Mouse (Mus musculus) layer of hippocampus, adult 2 months (tissue): ENCODE data around the gene Rims3. TPM values are rescaled to one million over a fixed set of nuclear protein-coding genes. Genes with fewer than 3 reads are reported as not detected.

Experiments
- DNase-seq, 2 experiments: peaks; one replicate each; pipeline ENCODE4 v3.0.0; 2022; ENCODE audit warnings: low spot score in 2 of 2
- H3K27ac ChIP-seq: fragments of 200-600 bp; 2 replicates; pipeline ENCODE4 v1.8.1; 2022
- H3K4me3 ChIP-seq: fragments of 200-600 bp; 2 replicates; pipeline ENCODE4 v1.8.1; 2022; ENCODE audit warnings: mild to moderate bottlenecking
- CTCF ChIP-seq: fragments of 200-600 bp; conservative IDR thresholded peaks from 2 replicates; pipeline ENCODE4 v1.8.1; 2022; ENCODE audit warnings: antibody characterized with exemption, mild to moderate bottlenecking, moderate library complexity
- total RNA-seq, 2 experiments: library from RNA; stranded (reverse); gene quantifications; 2 replicates each; pipeline ENCODE4 v1.2.3; 2021

Gene Rims3
- total RNA-seq, 2 experiments from 2014 or later: 25.9 to 30.0 TPM

- H3K27ac ChIP-seq: peak overlapping the region; percentile 100
- peak; percentile 95 to 98 for DNase-seq
- peak overlapping the region; percentile 72 for H3K4me3 ChIP-seq
- TF ChIP-seq CTCF: no peak
These were observed 28.9 kb upstream of the Rims3 start for GRCm38 (mm10) chr4:120825577-120826326.

DNA sequence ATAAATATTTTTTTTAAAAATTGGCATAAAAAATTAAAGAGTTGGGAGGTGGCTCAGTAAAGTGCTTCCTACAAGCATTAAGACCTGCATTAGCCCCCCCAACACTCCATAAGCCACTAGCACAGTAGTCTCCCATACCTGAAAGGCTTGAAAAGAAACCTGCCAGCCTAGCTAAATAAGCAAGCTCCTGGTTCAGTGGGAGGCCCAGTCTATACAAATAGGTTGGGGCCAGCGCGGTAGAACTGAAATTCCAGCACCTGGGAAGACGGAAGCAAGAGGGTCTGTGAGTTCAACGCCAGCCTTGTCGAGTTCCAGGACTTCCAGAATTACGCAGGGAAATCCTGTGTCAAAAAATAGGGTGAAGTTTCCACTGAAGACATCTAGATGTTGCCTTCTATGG is 28.2 kb upstream of the Rims3 start:
- Histone ChIP-seq H3K27ac (no peak overlapping the region; the same call in 1 of the 2 replicates), H3K4me3 (no peak overlapping the region)
- no peak for TF ChIP-seq CTCF
- no peak for DNase-seq

GRCm38 (mm10) chr4:120830767-120831166 is 23.8 kb upstream of the Rims3 start:
- H3K27ac ChIP-seq: no peak overlapping the region
- TF ChIP-seq CTCF: no peak
- no peak overlapping the region for H3K4me3 ChIP-seq
- DNase-seq: peak in 1 of 2 experiments; percentile 55

- no peak for TF ChIP-seq CTCF
- no peak within 1 kb of the TSS for H3K27ac ChIP-seq
- DNase-seq: no peak
These were observed 23.1 kb upstream of the Rims3 start, which contains the start of gene Nfyc for GRCm38 (mm10) chr4:120831472-120831871. Gene Nfyc (minus strand): TSS chr4:120831572.

GRCm38 (mm10) chr4:120841342-120841741 is 13.3 kb upstream of the Rims3 start:
- Histone ChIP-seq H3K27ac (no peak overlapping the region), H3K4me3 (no peak overlapping the region)
- DNase-seq: no peak
- TF ChIP-seq CTCF: no peak

More at GRCm38 (mm10) chr4:120831472-120831871, 23.1 kb upstream of the Rims3 start, which contains the start of gene Nfyc:
- H3K4me3 ChIP-seq: no peak within 1 kb of the TSS

- H3K4me3 ChIP-seq: no peak overlapping the region
- no peak for TF ChIP-seq CTCF
- no peak overlapping the region for H3K27ac ChIP-seq
- no peak for DNase-seq
These were observed 10.1 kb upstream of the Rims3 start for GRCm38 (mm10) chr4:120844423-120845082.

GRCm38 (mm10) chr4:120845098-120845497 is 9.5 kb upstream of the Rims3 start:
- Histone ChIP-seq H3K4me3 (no peak overlapping the region), H3K27ac (no peak overlapping the region)
- no peak for DNase-seq
- 0 out of 2 replicates have a peak, but pooled peaks have one; percentile 3 for TF ChIP-seq CTCF

GRCm38 (mm10) chr4:120848909-120849308 is 5.7 kb upstream of the Rims3 start:
- TF ChIP-seq CTCF: no peak

GRCm38 (mm10) chr4:120849451-120849850 is 5.2 kb upstream of the Rims3 start:
- no peak for DNase-seq
- no peak for TF ChIP-seq CTCF
- no peak overlapping the region for H3K4me3 ChIP-seq
- no peak overlapping the region for H3K27ac ChIP-seq

More at GRCm38 (mm10) chr4:120848909-120849308, 5.7 kb upstream of the Rims3 start:
- Histone ChIP-seq H3K27ac (no peak overlapping the region), H3K4me3 (no peak overlapping the region)
- no peak for DNase-seq

DNA sequence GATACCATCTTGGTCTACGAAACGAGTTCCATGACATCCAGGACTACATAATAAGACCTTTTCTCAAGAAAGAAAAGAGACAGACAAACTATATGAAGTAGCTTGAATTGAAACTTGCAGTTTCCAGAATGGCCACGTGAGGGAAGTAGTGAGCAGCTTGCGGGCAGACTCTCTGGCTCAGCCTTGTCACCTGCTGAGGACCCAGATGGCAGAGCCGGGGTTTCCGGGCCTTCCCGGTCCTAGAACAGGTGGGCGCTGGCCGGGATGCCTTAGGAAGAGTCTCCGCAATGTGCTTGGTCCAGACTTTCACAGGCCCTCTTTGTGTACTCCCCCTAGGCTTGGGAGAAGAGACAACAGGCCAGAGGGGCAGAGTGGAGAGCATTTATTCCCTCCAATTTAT is 3.7 kb upstream of the Rims3 start:
- peak; percentile 30 to 77 for DNase-seq
- Histone ChIP-seq H3K27ac (no peak overlapping the region), H3K4me3 (no peak overlapping the region)
- peak; percentile 97 for TF ChIP-seq CTCF

GRCm38 (mm10) chr4:120855360-120856060 is 894 bp downstream of the Rims3 start:
- Histone ChIP-seq H3K27ac (no peak overlapping the region), H3K4me3 (peak overlapping the region; percentile 56; the same call in 1 of the 2 replicates)
- no peak for TF ChIP-seq CTCF
- DNase-seq: no peak

GRCm38 (mm10) chr4:120856376-120856775 is 1.8 kb downstream of the Rims3 start:
- no peak for DNase-seq
- Histone ChIP-seq H3K4me3 (no peak overlapping the region), H3K27ac (no peak overlapping the region)
- no peak for TF ChIP-seq CTCF

DNA sequence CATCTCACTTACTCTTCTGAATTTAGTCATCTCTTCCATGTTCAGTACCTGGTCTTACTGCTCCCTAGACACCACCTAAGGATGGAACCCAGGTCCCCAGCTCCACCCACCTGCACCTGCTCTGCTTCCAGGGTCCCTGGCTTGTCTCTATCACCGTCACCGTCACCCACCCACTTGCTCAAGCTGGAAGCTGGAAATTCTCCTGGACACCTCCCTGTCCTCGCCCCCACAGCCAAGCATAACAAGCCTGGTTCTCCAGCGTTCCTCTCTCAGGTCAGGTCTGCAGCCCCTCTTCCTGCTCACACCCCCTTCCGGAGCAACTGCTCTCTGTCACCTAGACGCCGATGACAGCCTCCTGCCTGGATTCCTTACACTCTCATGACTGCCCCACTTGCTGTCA is 5.2 kb downstream of the Rims3 start:
- DNase-seq: no peak
- H3K27ac ChIP-seq: no peak overlapping the region
- no peak for TF ChIP-seq CTCF

More for the DNA sequence above, 5.2 kb downstream of the Rims3 start:
- H3K4me3 ChIP-seq: no peak overlapping the region
